Mouse (Mus musculus) T-cell, adult 66 days (primary cell): ENCODE results near the gene Polr3e. TPM values are rescaled to one million over a fixed set of nuclear protein-coding genes. Genes with fewer than 3 reads are reported as not detected.

Experiments used
- total RNA-seq, 2 experiments: library from RNA; stranded (reverse); gene quantifications; 3 replicates in 1 of 2; 4 replicates in 1 of 2; pipeline ENCODE4 v1.2.4; 2023

Polr3e gene
- 10 to 100 TPM; 38.0 to 40.5 TPM for total RNA-seq

DNA sequence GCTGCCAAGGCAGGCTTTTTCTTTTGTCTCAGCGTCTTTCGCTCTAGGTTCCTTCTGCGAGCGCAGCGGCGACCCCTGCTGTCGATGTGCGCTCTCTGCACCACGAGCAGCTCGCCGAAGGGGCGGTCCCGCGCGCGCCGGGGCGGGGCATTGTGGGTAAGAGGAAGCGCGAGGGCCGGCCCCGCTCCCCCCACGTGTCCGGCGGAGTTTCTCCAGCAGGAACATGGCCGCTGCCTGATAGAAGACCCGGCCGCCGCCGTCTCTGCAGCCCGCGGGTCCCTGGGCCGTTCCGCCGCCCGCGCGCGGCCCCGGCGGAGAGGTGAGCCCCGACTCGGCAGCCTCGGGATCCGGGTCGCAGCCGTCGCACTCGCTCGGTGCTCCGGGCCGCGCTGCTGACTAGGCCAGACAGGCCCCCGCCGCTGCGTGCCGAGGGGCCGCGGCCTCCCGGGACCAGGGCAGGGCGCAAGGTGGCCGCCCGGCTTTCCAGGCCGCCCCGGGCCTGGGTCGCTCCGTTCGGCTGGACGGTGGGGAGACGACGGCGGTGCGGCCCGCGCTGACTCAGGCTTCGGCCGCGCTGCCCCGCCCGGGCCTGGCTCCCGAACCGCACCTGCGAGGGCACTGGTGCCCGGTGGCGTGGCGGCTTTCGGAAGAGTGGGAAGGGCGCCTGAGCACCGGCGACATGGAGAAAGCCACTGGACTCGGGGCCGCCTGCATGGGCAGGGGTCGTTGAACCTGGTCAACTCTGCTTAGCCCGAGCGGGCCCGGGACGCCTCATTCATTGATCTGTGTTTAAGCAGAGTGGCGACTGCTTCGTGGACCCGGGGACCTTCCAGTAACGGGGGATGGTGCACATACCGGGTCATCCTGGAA lies at the start of gene Polr3e:
Gene Polr3e, plus strand, starts transcription at position 153 of the 870 bp plus-strand sequence.

DNA sequence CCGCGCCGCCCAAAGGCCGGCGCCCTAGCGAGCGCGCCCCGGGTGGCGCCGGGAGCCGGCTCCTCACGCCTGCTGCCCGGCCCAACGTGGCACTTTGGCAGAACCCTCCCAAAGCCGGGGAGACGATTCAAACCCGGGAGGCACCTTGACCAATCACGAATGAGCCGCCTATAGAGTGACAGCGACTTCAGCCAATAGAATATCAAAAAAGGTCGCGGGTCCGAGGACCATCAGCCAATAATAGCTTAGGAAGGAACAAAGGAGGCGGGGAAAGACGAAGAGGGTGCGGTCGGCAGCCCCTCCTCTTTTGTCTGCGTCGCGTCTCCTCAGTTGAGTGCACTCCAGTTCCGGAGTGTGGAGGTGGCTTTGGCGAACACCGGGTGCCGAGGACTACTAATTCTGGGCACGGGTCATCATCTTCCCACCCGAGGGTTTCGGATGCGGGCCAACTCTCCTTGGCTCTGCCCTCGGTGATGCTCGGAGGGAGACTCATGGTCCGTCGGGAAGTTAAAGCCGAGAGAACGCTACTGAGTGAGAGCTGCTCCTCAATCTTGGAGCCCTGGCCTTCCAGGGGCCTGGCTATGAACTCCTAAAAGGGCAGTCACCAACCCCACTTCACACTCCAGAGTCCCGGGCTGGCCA lies 64.8 kb downstream of the Polr3e start, which contains the start of the genes Cdr2 and Mfsd13b:
Gene Cdr2, minus strand, starts transcription at position 113 of the 642 bp plus-strand sequence.
Gene Mfsd13b, plus strand, starts transcription at position 310 of the 642 bp plus-strand sequence.

Other genes starting within 250 kb of the Polr3e start
- gene Pdzd9, start 247.4 kb upstream of the Polr3e start, total RNA-seq, result not detected
- gene Mosmo, start 240.1 kb upstream of the Polr3e start, total RNA-seq, result 10 to 100 TPM; 28.3 to 29.3 TPM
- under 1 TPM; 0.15 to 0.47 TPM for gene Vwa3a, start 178.4 kb upstream of the Polr3e start, total RNA-seq
- not detected for gene Gm5737, start 105.4 kb upstream of the Polr3e start, total RNA-seq
- gene Eef2k, start 74.9 kb upstream of the Polr3e start, total RNA-seq, result 10 to 100 TPM; 13.4 to 13.5 TPM
- gene Cdr2, start 64.6 kb downstream of the Polr3e start, total RNA-seq, result 10 to 100 TPM; 22.6 to 22.9 TPM
- 1 to 10 TPM in 1 of 2 experiments, not detected in 1; 2.1 TPM for gene Mfsd13b, start 64.8 kb downstream of the Polr3e start, total RNA-seq
- gene Mettl9, start 116.7 kb downstream of the Polr3e start, total RNA-seq, result 100 to 1,000 TPM; 121 to 132 TPM
- gene Igsf6, start 156.8 kb downstream of the Polr3e start, total RNA-seq, result 1 to 10 TPM in 1 of 2 experiments, under 1 TPM in 1; 0.27 to 1.1 TPM
- gene Otoa, start 163.9 kb downstream of the Polr3e start, total RNA-seq, result 1 to 10 TPM; 5.4 to 7.2 TPM